Mouse (Mus musculus) small intestine, adult 2 months (tissue): Measurements from ENCODE around the gene B3gat3.

Source experiments
- CTCF ChIP-seq: fragments of 200-500 bp; IDR thresholded peaks from 2 replicates; pipeline ENCODE4 v1.5.1; 2012; ENCODE audit warnings: low read depth, mild to moderate bottlenecking, control low read depth, inconsistent platforms, low read length, moderate library complexity, mixed read lengths; ENCODE audit not compliant: insufficient replicate concordance, insufficient read length; ENCODE audit errors: extremely low read depth
- POLR2A ChIP-seq: fragments of 200-500 bp; IDR thresholded peaks from 2 replicates; pipeline ENCODE4 v1.6.1; 2012; ENCODE audit warnings: low read depth, mild to moderate bottlenecking, control low read depth, inconsistent platforms, low read length, moderate library complexity

- TF ChIP-seq CTCF (no peak), POLR2A (no peak)
Measured at GRCm38 (mm10) chr19:8965771-8966170, 45.6 kb downstream of the B3gat3 start.
